Mouse (Mus musculus): ENCODE measurements around the gene Pkd1.

Pkd1 gene

GRCm38 (mm10) chr17:24604557-24604956, 54.9 kb downstream of the Pkd1 start:
- WGBS: 90% methylated on average over 3 of the region's 3 CpGs

- WGBS: 91% methylated on average over 4 of the region's 4 CpGs
These were observed 58.7 kb downstream of the Pkd1 start for GRCm38 (mm10) chr17:24608370-24608769.

GRCm38 (mm10) chr17:24608874-24609273, 59.2 kb downstream of the Pkd1 start:
- 87% methylated on average over 8 of the region's 8 CpGs for WGBS

GRCm38 (mm10) chr17:24610711-24611110, 61.1 kb downstream of the Pkd1 start:
- whole genome bisulfite sequencing: 74% methylated on average over 2 of the region's 2 CpGs

GRCm38 (mm10) chr17:24617561-24618194, 68.0 kb downstream of the Pkd1 start:
- WGBS: 79% methylated on average over 14 of the region's 14 CpGs

GRCm38 (mm10) chr17:24625472-24625871, 75.8 kb downstream of the Pkd1 start:
- WGBS: 91% methylated on average over 8 of the region's 8 CpGs

- 55% methylated on average over 5 of the region's 5 CpGs for WGBS
These were observed 79.0 kb downstream of the Pkd1 start for GRCm38 (mm10) chr17:24628646-24629045.

- WGBS: 64% methylated on average over 14 of the region's 14 CpGs
These were observed 80.4 kb downstream of the Pkd1 start for GRCm38 (mm10) chr17:24630072-24630471.

- 1% methylated on average over 51 of the region's 51 CpGs for WGBS
These were observed 82.7 kb downstream of the Pkd1 start, which contains the start of the genes Tsc2 and Nthl1 for GRCm38 (mm10) chr17:24632167-24632812. Gene Tsc2 (minus strand): TSS chr17:24632630. Gene Nthl1 (plus strand): TSS chr17:24632680.

GRCm38 (mm10) chr17:24632813-24633449, 83.3 kb downstream of the Pkd1 start:
- 8% methylated on average over 22 of the region's 22 CpGs for WGBS

- 95% methylated on average over 11 of the region's 11 CpGs for WGBS
These were observed 84.2 kb downstream of the Pkd1 start for GRCm38 (mm10) chr17:24633831-24634230.

- 35% methylated on average over 4 of the region's 4 CpGs for WGBS
These were observed 85.4 kb downstream of the Pkd1 start for GRCm38 (mm10) chr17:24635024-24635423.

- WGBS: 86% methylated on average over 5 of the region's 5 CpGs
These were observed 86.1 kb downstream of the Pkd1 start for GRCm38 (mm10) chr17:24635694-24636093.

GRCm38 (mm10) chr17:24636781-24637481, 87.3 kb downstream of the Pkd1 start:
- WGBS: 83% methylated on average over 5 of the region's 5 CpGs

GRCm38 (mm10) chr17:24638214-24638613, 88.6 kb downstream of the Pkd1 start:
- 76% methylated on average over 4 of the region's 4 CpGs for WGBS

GRCm38 (mm10) chr17:24638840-24639239, 89.2 kb downstream of the Pkd1 start:
- 60% methylated on average over 9 of the region's 9 CpGs for WGBS

- WGBS: 77% methylated on average over 5 of the region's 5 CpGs
These were observed 89.9 kb downstream of the Pkd1 start for GRCm38 (mm10) chr17:24639571-24639988.

GRCm38 (mm10) chr17:24640119-24640518, 90.5 kb downstream of the Pkd1 start:
- 92% methylated on average over 7 of the region's 7 CpGs for WGBS

- 92% methylated on average over 15 of the region's 15 CpGs for WGBS
These were observed 90.9 kb downstream of the Pkd1 start for GRCm38 (mm10) chr17:24640581-24640980.

GRCm38 (mm10) chr17:24641944-24642343, 92.3 kb downstream of the Pkd1 start:
- 87% methylated on average over 14 of the region's 14 CpGs for WGBS

GRCm38 (mm10) chr17:24642791-24643343, 93.2 kb downstream of the Pkd1 start:
- WGBS: 70% methylated on average over 6 of the region's 6 CpGs
